Mouse (Mus musculus): ENCODE measurements at regions not wholly inside any gene's neighbourhood (a gene's known extent, or its start where the extent isn't known, plus 50 kb on each side); places are given as distances from the start of the nearest gene placed in this dataset.

DNA sequence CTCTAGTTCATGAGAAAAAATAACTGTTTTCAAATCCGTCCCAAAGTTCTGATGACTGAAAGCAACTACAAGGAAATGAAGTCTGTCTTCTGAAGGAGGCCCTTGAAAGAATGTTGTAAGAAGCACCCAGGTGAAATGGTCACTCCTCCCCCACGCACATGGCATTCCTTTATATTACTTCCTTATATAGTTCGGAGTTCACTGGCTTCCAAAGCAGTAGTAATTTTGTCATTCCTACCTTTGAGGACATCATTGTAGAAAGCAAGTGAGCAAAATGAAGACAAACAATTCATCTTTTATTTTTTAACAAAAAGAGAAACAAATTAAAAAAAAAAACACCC is 115.1 kb downstream of the Bmp2 start:
- TF ChIP-seq POLR2A (IDR thresholded peaks at IDR 0.05; ENCODE audit: borderline replicate concordance, extremely low read depth, low read depth, low read length): no peak
- no peak for TF ChIP-seq CTCF (IDR thresholded peaks at IDR 0.05; ENCODE audit: insufficient read depth, low read length)

Measured in lung, adult 2 months (tissue).